Comparison of ENCODE assay signal across 23 mouse cellular contexts in the genomic region with DNA sequence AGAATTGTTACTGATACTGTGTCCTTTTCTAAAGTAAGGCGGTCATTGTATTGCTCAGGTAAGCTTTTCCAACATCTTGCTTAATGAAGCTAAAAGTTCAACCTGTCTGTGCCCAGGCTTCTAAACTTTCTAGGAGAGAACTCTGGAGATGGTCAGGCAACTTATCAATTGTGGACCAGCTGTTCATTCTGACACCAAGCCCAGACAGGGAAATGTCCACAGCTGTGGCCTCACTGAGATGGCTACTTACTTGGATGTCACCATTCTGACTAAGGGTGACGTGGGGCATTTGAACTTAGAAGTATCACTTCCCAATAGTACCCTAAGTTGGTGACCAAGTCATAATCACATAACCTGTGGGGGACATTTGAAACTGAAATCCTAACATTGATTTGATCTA.
"Had no signal": no experiment of that assay in that cellular context is flagged by ENCODE, and none has a peak within 500 bp of the region (broad histone marks: within the 10 kb centered on the region; RNA-seq: fewer than 3 reads in every experiment).

No protein-coding gene starts in this region.

- H3K4me1 ChIP-seq: hindbrain, embryonic 13.5 days; hindbrain, embryonic 15.5 days; kidney, embryonic 15.5 days; liver, embryonic 13.5 days; liver, embryonic 15.5 days had no signal

- H3K9me3 ChIP-seq: heart, embryonic 13.5 days; heart, embryonic 15.5 days; hindbrain, embryonic 13.5 days; hindbrain, embryonic 15.5 days; kidney, embryonic 15.5 days; limb, embryonic 10.5 days; limb, embryonic 12.5 days; liver, embryonic 13.5 days; liver, embryonic 15.5 days had no signal

- H3K27ac ChIP-seq: gastrocnemius, adult 2 months; heart, embryonic 13.5 days; heart, embryonic 15.5 days; hindbrain, embryonic 13.5 days; hindbrain, embryonic 15.5 days; hindbrain, postnatal 0 days; kidney, embryonic 15.5 days; kidney, postnatal 0 days; left cerebral cortex, adult 2 months; limb, embryonic 10.5 days; limb, embryonic 12.5 days; liver, embryonic 13.5 days; liver, embryonic 15.5 days had no signal

- H3K27me3 ChIP-seq: heart, embryonic 13.5 days; heart, embryonic 15.5 days; hindbrain, embryonic 13.5 days; hindbrain, embryonic 15.5 days; kidney, embryonic 15.5 days; limb, embryonic 12.5 days; liver, embryonic 13.5 days; liver, embryonic 15.5 days had no signal

- H3K4me2 ChIP-seq: heart, embryonic 13.5 days; heart, embryonic 15.5 days; hindbrain, embryonic 13.5 days; hindbrain, embryonic 15.5 days; kidney, embryonic 15.5 days; limb, embryonic 12.5 days; liver, embryonic 11.5 days; liver, embryonic 13.5 days; liver, embryonic 15.5 days had no signal

- DNase-seq: gastrocnemius, adult 2 months; gastrocnemius, postnatal 10 days; gastrocnemius, postnatal 25 days; kidney, adult 11 months; kidney, adult 2 months; kidney, adult 9 months; kidney, postnatal 14 days; kidney, postnatal 36 days; layer of hippocampus, adult 9-11 months; liver; liver, embryonic 13.5 days had no signal

- H3K36me3 ChIP-seq: heart, embryonic 13.5 days; heart, embryonic 15.5 days; hindbrain, embryonic 13.5 days; hindbrain, embryonic 15.5 days; kidney, embryonic 15.5 days; limb, embryonic 10.5 days; limb, embryonic 12.5 days; liver, embryonic 13.5 days; liver, embryonic 15.5 days had no signal

- H3K4me3 ChIP-seq: gastrocnemius, adult 2 months; heart, embryonic 13.5 days; heart, embryonic 15.5 days; hindbrain, embryonic 13.5 days; hindbrain, embryonic 15.5 days; kidney, embryonic 15.5 days; left cerebral cortex, adult 2 months; limb, embryonic 10.5 days; limb, embryonic 12.5 days; liver, embryonic 13.5 days; liver, embryonic 15.5 days had no signal
